22 mouse cellular contexts compared by ENCODE assay signal in the genomic region with DNA sequence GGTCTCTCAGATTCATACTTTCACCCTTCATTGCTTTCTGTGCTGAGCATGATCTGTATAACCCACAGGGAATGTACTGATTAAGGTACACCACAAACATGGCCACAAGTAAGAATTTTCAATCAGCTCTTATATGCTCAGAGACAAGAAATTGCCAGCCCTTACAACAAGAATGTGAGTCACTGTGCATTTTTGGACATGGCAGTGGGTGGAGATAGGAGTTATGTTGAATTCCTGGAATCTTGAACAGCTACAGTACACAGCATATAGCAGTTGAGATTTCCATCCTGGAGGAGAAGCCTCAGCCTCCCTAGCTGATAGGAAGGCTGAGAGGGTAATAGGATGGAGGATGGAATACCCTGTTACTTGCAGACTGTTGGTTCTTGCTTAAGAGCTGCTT.
"Had no signal": no experiment of that assay in that cellular context is flagged by ENCODE, and none has a peak within 500 bp of the region (broad histone marks: within the 10 kb centered on the region; RNA-seq: fewer than 3 reads in every experiment).

No protein-coding gene starts in this region.

- ATAC-seq: hindbrain, embryonic 16.5 days; hindbrain, postnatal 0 days; inflammation-experienced regulatory T-cells, adult 6 months; intestine, embryonic 15.5 days; intestine, embryonic 16.5 days; intestine, postnatal 0 days had no signal

- DNase-seq: heart, postnatal 10 days; heart, postnatal 14 days; heart, postnatal 36 days; heart, postnatal 4 days; kidney, adult 11 months; kidney, adult 18-20 months; kidney, adult 2 months; kidney, adult 8-10 months; kidney, adult 9 months; kidney, postnatal 10 days; kidney, postnatal 14 days; kidney, postnatal 25 days; kidney, postnatal 36 days; kidney, postnatal 4 days; layer of hippocampus, adult 9-11 months; layer of hippocampus, postnatal 36 days had no signal
